Mouse (Mus musculus): ENCODE data around the gene Ankrd39. TPM values are rescaled to one million over a fixed set of nuclear protein-coding genes. Genes with fewer than 3 reads are reported as not detected.

Gene Ankrd39
- polyA plus RNA-seq, 1 experiment from 2014 or later, result 24.4 TPM

DNA sequence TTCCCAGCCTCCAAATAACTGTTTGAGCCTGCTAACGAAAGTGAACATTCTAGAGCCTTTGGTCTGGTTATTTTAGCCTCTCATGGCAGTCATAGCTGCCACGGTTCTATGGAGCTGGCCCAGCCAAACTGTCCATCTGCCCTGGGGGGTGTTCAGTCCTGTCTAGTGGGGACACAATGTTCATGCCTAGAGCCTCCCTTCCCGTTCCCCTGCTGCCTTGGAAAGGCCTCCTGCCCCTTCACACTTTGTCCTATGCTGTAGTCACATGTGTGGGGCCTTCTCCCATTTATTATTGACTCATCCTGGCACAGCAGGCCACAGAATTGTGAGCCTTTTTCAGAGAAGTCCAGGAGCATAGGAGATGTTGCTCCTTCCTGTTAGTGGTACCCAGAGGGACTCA lies 29.0 kb downstream of the Ankrd39 start:
- no peak overlapping the region for H3K4me3 ChIP-seq (replicated peaks; ENCODE audit: low read length)
- H3K4me1 ChIP-seq (replicated peaks; ENCODE audit: control insufficient read depth, insufficient read depth, low read length), result peaks cover 41% of the 10 kb centered on the region
- no peak overlapping the region for H3K9ac ChIP-seq (replicated peaks; ENCODE audit: low read depth, low read length)
- no peaks in the 10 kb centered on the region for H3K27me3 ChIP-seq (replicated peaks; ENCODE audit: control insufficient read depth, insufficient read depth, low read length)
- H3K4me2 ChIP-seq (ENCODE audit: low read length), result no peak overlapping the region
- peaks cover 24% of the 10 kb centered on the region for H3K36me3 ChIP-seq (ENCODE audit: control insufficient read depth, insufficient read depth)
- ATAC-seq, result no peak
- 80% methylated on average over 3 of the region's 3 CpGs for WGBS
- no peak overlapping the region for H3K27ac ChIP-seq (ENCODE audit: low read length)
- no peaks in the 10 kb centered on the region for H3K9me3 ChIP-seq (ENCODE audit: control insufficient read depth, low read length)

DNA sequence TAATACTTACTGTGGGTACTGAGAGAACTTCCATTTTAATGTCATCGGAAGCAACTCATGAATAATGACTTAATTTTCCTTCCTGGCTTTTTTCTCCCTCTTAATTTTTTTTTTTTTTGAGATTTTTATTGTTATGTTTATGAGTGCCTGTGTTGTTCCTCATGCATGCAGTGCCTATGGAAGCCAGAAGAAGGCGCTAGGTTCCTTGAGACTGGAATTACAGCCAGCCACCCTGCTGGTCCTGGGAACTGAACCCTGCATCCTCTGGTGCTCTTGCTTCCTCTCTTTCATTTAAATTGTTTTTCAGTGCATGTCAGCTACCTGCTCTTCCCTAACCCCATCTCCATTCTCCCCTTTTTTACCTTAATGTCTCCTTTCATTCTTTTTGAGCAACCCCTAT lies 33.5 kb downstream of the Ankrd39 start:
- Histone ChIP-seq H3K4me2 (ENCODE audit: low read length) (peak overlapping the region; percentile 96), H3K9me3 (ENCODE audit: control insufficient read depth, low read length) (no peaks in the 10 kb centered on the region), H3K27me3 (replicated peaks; ENCODE audit: control insufficient read depth, insufficient read depth, low read length) (no peaks in the 10 kb centered on the region), H3K4me1 (replicated peaks; ENCODE audit: control insufficient read depth, insufficient read depth, low read length) (peaks cover 37% of the 10 kb centered on the region), H3K9ac (replicated peaks; ENCODE audit: low read depth, low read length) (no peak overlapping the region; the same call in 1 of the 2 replicates), H3K4me3 (replicated peaks; ENCODE audit: low read length) (peak overlapping the region; percentile 91), H3K27ac (ENCODE audit: low read length) (no peak overlapping the region), H3K36me3 (ENCODE audit: control insufficient read depth, insufficient read depth) (peaks cover 2% of the 10 kb centered on the region; the same call in 1 of the 2 replicates)
- 21% methylated on average over 2 of the region's 2 CpGs for WGBS
- ATAC-seq, result no peak

DNA sequence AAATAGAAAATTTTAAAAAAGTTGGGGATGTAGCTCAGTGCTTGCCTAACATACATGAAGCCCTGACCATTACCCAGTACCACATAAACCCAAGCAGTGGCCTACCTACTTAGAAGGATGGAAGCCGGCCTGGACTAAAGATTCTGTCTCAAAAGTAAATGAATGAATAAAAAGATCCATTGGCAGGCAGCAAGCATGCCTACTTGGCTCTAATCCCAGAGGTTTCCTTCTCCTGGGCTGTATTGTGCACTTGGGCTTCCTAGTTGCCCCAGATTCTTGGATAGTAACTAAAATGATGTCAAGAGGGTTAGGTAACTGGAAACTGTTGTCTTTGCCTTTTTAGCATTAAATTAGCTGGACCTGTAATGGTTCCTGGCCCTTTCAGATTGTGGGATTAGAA lies 33.9 kb downstream of the Ankrd39 start:
- no peak for ATAC-seq
- peak overlapping the region; percentile 99; the same call in 1 of the 2 replicates for H3K27ac ChIP-seq (ENCODE audit: low read length)
- H3K4me1 ChIP-seq (replicated peaks; ENCODE audit: control insufficient read depth, insufficient read depth, low read length), result peaks cover 37% of the 10 kb centered on the region
- peak overlapping the region; percentile 96 for H3K4me2 ChIP-seq (ENCODE audit: low read length)
- no peaks in the 10 kb centered on the region for H3K27me3 ChIP-seq (replicated peaks; ENCODE audit: control insufficient read depth, insufficient read depth, low read length)
- H3K36me3 ChIP-seq (ENCODE audit: control insufficient read depth, insufficient read depth), result peaks cover 2% of the 10 kb centered on the region; the same call in 1 of the 2 replicates
- no peaks in the 10 kb centered on the region for H3K9me3 ChIP-seq (ENCODE audit: control insufficient read depth, low read length)
- H3K4me3 ChIP-seq (replicated peaks; ENCODE audit: low read length), result peak overlapping the region; percentile 91
- 0% methylated on average over 1 of the region's 1 CpGs for WGBS
- H3K9ac ChIP-seq (replicated peaks; ENCODE audit: low read depth, low read length), result peak overlapping the region; percentile 86

DNA sequence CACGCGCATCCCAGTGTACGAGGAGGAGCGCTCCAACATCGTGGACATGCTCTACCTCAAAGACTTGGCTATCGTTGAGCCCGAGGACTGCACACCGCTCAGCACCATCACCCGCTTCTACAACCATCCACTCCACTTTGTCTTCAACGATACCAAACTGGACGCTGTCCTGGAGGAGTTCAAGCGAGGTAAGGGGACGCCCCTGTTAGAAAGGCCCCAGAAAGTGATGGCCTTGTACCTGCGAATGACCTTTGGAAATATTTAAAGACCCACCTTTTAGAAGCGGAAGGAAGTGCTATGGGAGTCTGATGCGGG lies 34.3 kb downstream of the Ankrd39 start:
- ATAC-seq, result no peak
- WGBS, result 1% methylated on average over 16 of the region's 16 CpGs
- H3K9me3 ChIP-seq (ENCODE audit: control insufficient read depth, low read length), result no peaks in the 10 kb centered on the region

DNA sequence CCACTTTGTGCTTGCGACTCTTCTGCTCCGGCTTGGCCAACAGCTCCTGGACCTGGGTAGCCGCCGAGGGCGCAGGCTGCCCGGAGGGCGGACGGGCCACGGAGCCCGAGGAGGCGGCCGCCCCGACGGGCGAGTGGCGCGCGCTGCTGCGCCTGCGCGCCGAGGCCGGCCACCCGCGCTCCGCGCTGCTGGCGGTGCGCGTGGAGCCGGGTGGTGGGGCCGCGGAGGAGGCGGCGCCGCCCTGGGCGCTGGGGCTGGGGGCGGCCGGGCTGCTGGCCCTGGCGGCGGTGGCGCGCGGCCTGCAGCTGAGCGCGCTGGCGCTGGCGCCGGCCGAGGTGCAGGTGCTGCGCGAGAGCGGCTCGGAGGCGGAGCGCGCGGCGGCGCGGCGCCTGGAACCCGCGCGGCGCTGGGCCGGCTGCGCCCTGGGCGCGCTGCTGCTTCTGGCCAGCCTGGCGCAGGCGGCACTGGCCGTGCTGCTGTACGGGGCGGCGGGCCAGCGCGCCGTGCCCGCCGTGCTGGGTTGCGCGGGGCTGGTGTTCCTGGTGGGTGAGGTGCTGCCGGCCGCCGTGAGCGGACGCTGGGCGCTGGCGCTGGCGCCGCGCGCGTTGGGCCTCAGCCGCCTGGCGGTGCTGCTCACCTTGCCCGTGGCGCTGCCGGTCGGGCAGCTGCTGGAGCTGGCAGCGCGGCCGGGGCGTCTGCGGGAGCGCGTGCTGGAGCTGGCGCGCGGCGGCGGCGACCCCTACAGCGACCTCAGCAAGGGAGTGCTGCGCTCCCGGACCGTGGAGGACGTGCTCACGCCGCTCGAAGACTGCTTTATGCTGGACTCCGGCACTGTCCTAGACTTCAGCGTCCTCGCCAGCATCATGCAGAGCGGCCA lies 34.9 kb downstream of the Ankrd39 start:
- Histone ChIP-seq H3K9ac (replicated peaks; ENCODE audit: low read depth, low read length) (peak overlapping the region; percentile 86), H3K4me2 (ENCODE audit: low read length) (peak overlapping the region; percentile 96), H3K27me3 (replicated peaks; ENCODE audit: control insufficient read depth, insufficient read depth, low read length) (no peaks in the 10 kb centered on the region), H3K4me3 (replicated peaks; ENCODE audit: low read length) (peak overlapping the region; percentile 91), H3K9me3 (ENCODE audit: control insufficient read depth, low read length) (no peaks in the 10 kb centered on the region), H3K4me1 (replicated peaks; ENCODE audit: control insufficient read depth, insufficient read depth, low read length) (peaks cover 33% of the 10 kb centered on the region), H3K36me3 (ENCODE audit: control insufficient read depth, insufficient read depth) (peaks cover 2% of the 10 kb centered on the region; the same call in 1 of the 2 replicates), H3K27ac (ENCODE audit: low read length) (peak overlapping the region; percentile 99)
- WGBS, result under 1% methylated on average over 88 of the region's 126 CpGs
- peak; percentile 72 for ATAC-seq

More for the DNA sequence above, 34.3 kb downstream of the Ankrd39 start:
- Histone ChIP-seq H3K4me2 (ENCODE audit: low read length) (peak overlapping the region; percentile 96), H3K36me3 (ENCODE audit: control insufficient read depth, insufficient read depth) (peaks cover 2% of the 10 kb centered on the region; the same call in 1 of the 2 replicates), H3K27me3 (replicated peaks; ENCODE audit: control insufficient read depth, insufficient read depth, low read length) (no peaks in the 10 kb centered on the region), H3K4me1 (replicated peaks; ENCODE audit: control insufficient read depth, insufficient read depth, low read length) (peaks cover 34% of the 10 kb centered on the region), H3K27ac (ENCODE audit: low read length) (peak overlapping the region; percentile 99), H3K4me3 (replicated peaks; ENCODE audit: low read length) (peak overlapping the region; percentile 91), H3K9ac (replicated peaks; ENCODE audit: low read depth, low read length) (peak overlapping the region; percentile 86)

DNA sequence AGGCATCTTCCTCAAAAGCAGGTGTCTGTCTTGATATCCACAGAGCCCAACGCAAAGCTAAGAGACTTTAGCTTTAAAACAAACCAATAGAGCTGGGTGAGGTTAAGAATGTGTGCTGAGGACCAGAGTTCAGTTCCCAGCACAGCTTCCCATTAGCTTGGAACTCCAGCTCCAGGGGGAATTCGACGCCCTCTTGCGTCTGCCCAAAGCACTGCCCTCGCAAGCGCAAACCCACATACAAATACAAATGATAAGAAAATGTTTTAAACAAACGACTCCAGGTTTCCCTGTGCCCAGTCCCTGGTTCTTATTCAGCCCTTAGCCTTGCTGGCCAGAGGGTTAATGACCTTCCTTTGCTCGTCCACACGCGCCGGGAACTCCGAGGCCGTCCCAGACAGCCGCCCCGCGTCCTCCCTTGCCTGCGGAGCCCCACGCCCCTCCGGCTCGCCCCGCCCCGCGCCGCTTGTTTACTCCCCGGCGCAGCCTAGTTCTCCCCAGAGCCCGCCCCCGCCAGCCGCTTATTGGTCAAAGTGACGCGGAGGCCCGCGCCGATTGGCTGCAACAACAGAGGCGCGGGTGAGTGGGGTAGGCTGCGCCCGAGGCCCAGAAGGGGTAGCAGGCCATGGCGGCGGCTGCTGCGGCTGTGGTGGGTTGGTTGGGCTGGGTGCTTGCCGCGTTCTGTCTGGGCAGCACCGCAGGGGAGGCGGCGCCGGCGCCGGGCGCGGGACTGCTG lies 35.8 kb downstream of the Ankrd39 start, which contains the start of gene Cnnm3:
Gene Cnnm3 (plus strand): TSS at position 579 of the 733 bp plus-strand sequence.
- Histone ChIP-seq H3K27ac (ENCODE audit: low read length) (peak within 1 kb of the TSS; percentile 99), H3K4me3 (replicated peaks; ENCODE audit: low read length) (peak within 1 kb of the TSS; percentile 91), H3K27me3 (replicated peaks; ENCODE audit: control insufficient read depth, insufficient read depth, low read length) (no peaks in the 10 kb centered on the region), H3K9ac (replicated peaks; ENCODE audit: low read depth, low read length) (peak within 1 kb of the TSS; percentile 86), H3K4me1 (replicated peaks; ENCODE audit: control insufficient read depth, insufficient read depth, low read length) (peaks cover 31% of the 10 kb centered on the region), H3K9me3 (ENCODE audit: control insufficient read depth, low read length) (no peaks in the 10 kb centered on the region), H3K4me2 (ENCODE audit: low read length) (peak within 1 kb of the TSS; percentile 96), H3K36me3 (ENCODE audit: control insufficient read depth, insufficient read depth) (no peaks in the 10 kb centered on the region)
- WGBS, result 1% methylated on average over 51 of the region's 51 CpGs
- ATAC-seq, result peak; percentile 99

DNA sequence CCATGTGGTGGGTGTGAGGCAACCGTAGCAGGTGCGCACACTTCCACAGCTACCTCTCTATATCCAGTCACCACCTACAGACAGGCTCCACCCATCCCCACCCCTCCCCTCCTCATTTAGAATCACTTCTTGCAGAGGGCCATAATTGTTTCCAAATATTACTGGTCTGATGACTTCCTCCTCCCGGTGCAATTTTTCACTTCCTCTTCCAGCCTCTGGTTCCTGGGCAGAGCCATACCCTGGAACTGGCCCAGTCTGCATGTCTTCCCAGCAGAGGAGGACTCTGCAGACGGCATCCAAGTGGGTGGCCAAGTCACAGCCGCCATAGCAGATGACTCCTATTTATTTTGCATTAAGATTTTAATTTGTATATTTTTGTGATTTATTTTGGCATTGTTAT lies 39.0 kb downstream of the Ankrd39 start:
- H3K27ac ChIP-seq (ENCODE audit: low read length), result no peak overlapping the region
- no peak overlapping the region for H3K9ac ChIP-seq (replicated peaks; ENCODE audit: low read depth, low read length)
- peaks cover 4% of the 10 kb centered on the region for H3K4me1 ChIP-seq (replicated peaks; ENCODE audit: control insufficient read depth, insufficient read depth, low read length)
- no peak for ATAC-seq
- H3K36me3 ChIP-seq (ENCODE audit: control insufficient read depth, insufficient read depth), result no peaks in the 10 kb centered on the region
- no peaks in the 10 kb centered on the region for H3K27me3 ChIP-seq (replicated peaks; ENCODE audit: control insufficient read depth, insufficient read depth, low read length)
- WGBS, result 90% methylated on average over 5 of the region's 5 CpGs
- no peak overlapping the region for H3K4me3 ChIP-seq (replicated peaks; ENCODE audit: low read length)
- no peaks in the 10 kb centered on the region for H3K9me3 ChIP-seq (ENCODE audit: control insufficient read depth, low read length)
- no peak overlapping the region for H3K4me2 ChIP-seq (ENCODE audit: low read length)

DNA sequence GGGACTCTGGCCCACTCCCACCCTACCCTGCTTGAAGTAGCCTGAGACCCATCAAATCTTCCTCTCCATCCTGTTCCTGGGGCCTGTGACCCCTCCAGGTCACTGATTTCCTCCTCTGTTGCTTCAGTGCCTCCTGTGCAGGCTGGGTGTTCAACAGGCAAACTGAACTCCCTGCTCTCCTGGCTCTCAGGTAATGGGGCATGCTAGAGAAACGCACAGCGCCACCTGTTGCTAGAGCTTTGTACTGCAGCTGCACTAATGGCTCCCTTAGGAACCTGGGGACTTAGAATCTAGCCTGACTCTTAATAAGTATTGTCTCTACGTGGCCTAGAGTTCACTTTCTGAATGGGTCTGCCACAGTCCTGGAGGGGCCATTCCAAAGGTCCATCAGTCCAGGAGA lies 46.0 kb downstream of the Ankrd39 start:
- WGBS, result 0% methylated on average over 3 of the region's 3 CpGs
- Histone ChIP-seq H3K9ac (replicated peaks; ENCODE audit: low read depth, low read length) (no peak overlapping the region), H3K9me3 (ENCODE audit: control insufficient read depth, low read length) (no peaks in the 10 kb centered on the region), H3K4me1 (replicated peaks; ENCODE audit: control insufficient read depth, insufficient read depth, low read length) (no peaks in the 10 kb centered on the region), H3K4me2 (ENCODE audit: low read length) (no peak overlapping the region), H3K27me3 (replicated peaks; ENCODE audit: control insufficient read depth, insufficient read depth, low read length) (no peaks in the 10 kb centered on the region), H3K27ac (ENCODE audit: low read length) (no peak overlapping the region), H3K4me3 (replicated peaks; ENCODE audit: low read length) (no peak overlapping the region), H3K36me3 (ENCODE audit: control insufficient read depth, insufficient read depth) (no peaks in the 10 kb centered on the region)
- peak; percentile 46 for ATAC-seq

DNA sequence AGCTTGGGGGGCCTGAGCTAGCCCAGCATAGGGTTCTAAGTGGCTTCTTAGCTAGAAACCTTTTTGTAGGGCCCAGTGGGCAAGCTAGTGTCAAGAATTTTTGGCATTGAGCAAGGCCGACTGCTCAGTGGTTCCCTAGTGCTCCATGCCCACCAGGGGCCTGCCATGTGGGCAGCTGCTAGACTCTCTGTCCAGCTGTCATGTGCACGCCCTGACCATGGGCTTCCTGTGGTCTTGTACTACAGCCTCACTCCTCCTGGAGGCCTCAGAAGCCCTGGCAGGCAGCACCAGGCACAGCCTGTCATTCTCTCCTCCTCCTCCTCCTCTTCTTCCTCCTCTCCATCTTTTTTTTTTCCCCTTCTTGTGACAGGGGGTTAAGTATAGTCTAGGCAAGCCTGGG lies 49.9 kb downstream of the Ankrd39 start:
- Histone ChIP-seq H3K36me3 (ENCODE audit: control insufficient read depth, insufficient read depth) (no peaks in the 10 kb centered on the region), H3K4me1 (replicated peaks; ENCODE audit: control insufficient read depth, insufficient read depth, low read length) (no peaks in the 10 kb centered on the region), H3K9ac (replicated peaks; ENCODE audit: low read depth, low read length) (no peak overlapping the region), H3K4me3 (replicated peaks; ENCODE audit: low read length) (no peak overlapping the region), H3K9me3 (ENCODE audit: control insufficient read depth, low read length) (no peaks in the 10 kb centered on the region), H3K27ac (ENCODE audit: low read length) (no peak overlapping the region), H3K27me3 (replicated peaks; ENCODE audit: control insufficient read depth, insufficient read depth, low read length) (no peaks in the 10 kb centered on the region), H3K4me2 (ENCODE audit: low read length) (no peak overlapping the region)
- WGBS, result 61% methylated on average over 2 of the region's 2 CpGs
- no peak for ATAC-seq
